Mouse (Mus musculus) kidney, postnatal 0 days (tissue): ENCODE data around the gene Ptma. TPM values are rescaled to one million over a fixed set of nuclear protein-coding genes. Genes with fewer than 3 reads are reported as not detected.
A peak's percentile ranks its signal among the peaks of the same experiment; 100 is the strongest.

ENCODE experiments used
- ATAC-seq: fragments of 200-750 bp; cut with Nextera tagmentation; replicated peaks from 2 replicates; pipeline ENCODE4 v1.8.0; 2017; ENCODE audit warnings: low read depth, moderate number of reproducible peaks, moderate TSS enrichment, moderate library complexity; ENCODE audit not compliant: low FRiP score
- DNase-seq: peaks from one replicate; pipeline ENCODE4 v3.0.0-alpha.2; 2016; ENCODE audit warnings: low spot score
- H3K27ac ChIP-seq: fragments of 300-500 bp; sonication (generic); 2 replicates; pipeline ENCODE4 v1.5.1; 2014; ENCODE audit warnings: mild to moderate bottlenecking
- H3K27me3 ChIP-seq: fragments of 300-500 bp; sonication (generic); 2 replicates; pipeline ENCODE4 v1.6.1; 2014; ENCODE audit warnings: low read length, mixed read lengths; ENCODE audit not compliant: insufficient read depth
- H3K36me3 ChIP-seq: fragments of 300-500 bp; sonication (generic); 2 replicates; pipeline ENCODE4 v1.6.1; 2014; ENCODE audit warnings: low read length, mixed read lengths; ENCODE audit not compliant: insufficient read depth
- H3K4me1 ChIP-seq: fragments of 300-500 bp; sonication (generic); replicated peaks from 2 replicates; pipeline ENCODE4 v1.6.1; 2014; ENCODE audit warnings: antibody characterized with exemption, low read length, mixed read lengths; ENCODE audit not compliant: insufficient read depth
- H3K4me2 ChIP-seq: fragments of 300-500 bp; sonication (generic); 2 replicates; pipeline ENCODE4 v1.6.1; 2014; ENCODE audit warnings: mild to moderate bottlenecking, low read length, moderate library complexity, mixed read lengths
- H3K4me3 ChIP-seq: fragments of 300-500 bp; sonication (generic); replicated peaks from 2 replicates; pipeline ENCODE4 v1.5.1; 2014; ENCODE audit warnings: low read depth, low read length
- H3K9ac ChIP-seq: fragments of 300-500 bp; sonication (generic); 2 replicates; pipeline ENCODE4 v1.6.1; 2014; ENCODE audit warnings: low read depth, low read length
- H3K9me3 ChIP-seq: fragments of 300-500 bp; sonication (generic); replicated peaks from 2 replicates; pipeline ENCODE4 v1.6.1; 2016; ENCODE audit warnings: low read length, inconsistent platforms, mixed read lengths
- CTCF ChIP-seq: IDR thresholded peaks from 2 replicates; pipeline ENCODE4 v1.5.1; 2016; ENCODE audit warnings: antibody characterized with exemption, low read depth, mild to moderate bottlenecking, moderate library complexity
- WGBS: fragments of 180-500 bp; shearing (Covaris S2); extraction: QIAGEN DNeasy Blood & Tissue Kit; methylation state at CpG from one replicate; pipeline ENCODE4 v1.1.7; 2014; 5-methylcytosine and 5-hydroxymethylcytosine counted together
- polyA plus RNA-seq: library from polyadenylated mRNA; unstranded; fragments of >200 nt; fragmentation: Nextera tagmentation; extraction: Ambion mirVana; gene quantifications from 2 replicates; pipeline ENCODE4 v1.2.1, GENCODE M21; 2015

Gene Ptma
- polyA plus RNA-seq, 1 experiment from 2014 or later = 2,429 TPM

GRCm38 (mm10) chr1:86520361-86520760 is 6.2 kb upstream of the Ptma start:
- no peaks in the 10 kb centered on the region for H3K9me3 ChIP-seq
- no peak overlapping the region for H3K9ac ChIP-seq
- no peaks in the 10 kb centered on the region for H3K36me3 ChIP-seq
- DNase-seq (peak; percentile 59), ATAC-seq (no peak)
- no peaks in the 10 kb centered on the region for H3K27me3 ChIP-seq
- no peak overlapping the region for H3K4me3 ChIP-seq
- WGBS = 40% methylated on average over 7 of the region's 7 CpGs
- TF ChIP-seq CTCF = peak; percentile 74
- no peak overlapping the region for H3K27ac ChIP-seq
- H3K4me2 ChIP-seq = no peak overlapping the region
- peaks cover 11% of the 10 kb centered on the region; the same call in 1 of the 2 replicates for H3K4me1 ChIP-seq

DNA sequence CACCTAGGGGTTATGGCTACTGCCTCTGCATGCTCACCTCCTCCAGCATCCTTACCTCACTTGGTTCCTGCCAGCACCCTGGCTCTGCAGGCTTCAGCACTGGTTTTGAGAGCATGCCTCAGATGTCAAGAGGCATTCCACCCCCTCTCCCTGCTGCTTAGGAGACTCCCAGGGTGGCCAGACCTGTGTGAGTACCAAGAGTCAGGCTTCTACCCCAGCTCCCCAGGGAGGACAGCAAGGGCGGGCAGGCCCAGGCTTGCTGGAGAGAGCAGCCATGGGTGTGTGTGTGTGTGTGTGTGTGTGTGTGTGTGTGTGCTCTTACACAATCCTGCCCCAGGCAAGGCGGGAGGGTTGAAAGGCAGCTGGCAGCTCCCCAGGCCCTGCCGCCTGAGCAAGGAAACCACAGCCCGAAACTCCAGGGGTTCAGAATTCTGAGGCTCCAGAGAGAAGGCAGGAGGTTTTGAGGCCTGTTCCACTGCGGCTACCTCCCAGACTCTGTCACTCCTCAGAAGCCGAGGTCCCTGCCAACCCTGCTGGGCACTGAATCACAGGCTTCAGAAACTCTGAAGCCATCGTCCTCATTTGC is 4.1 kb upstream of the Ptma start:
- Histone ChIP-seq H3K4me2 (no peak overlapping the region), H3K36me3 (no peaks in the 10 kb centered on the region), H3K27me3 (no peaks in the 10 kb centered on the region), H3K9ac (no peak overlapping the region), H3K9me3 (no peaks in the 10 kb centered on the region), H3K27ac (peak overlapping the region; percentile 25; the same call in 1 of the 2 replicates), H3K4me3 (no peak overlapping the region), H3K4me1 (peaks cover 7% of the 10 kb centered on the region; the same call in 1 of the 2 replicates)
- 55% methylated on average over 7 of the region's 7 CpGs for WGBS
- no peak for DNase-seq
- ATAC-seq = no peak
- no peak for TF ChIP-seq CTCF

DNA sequence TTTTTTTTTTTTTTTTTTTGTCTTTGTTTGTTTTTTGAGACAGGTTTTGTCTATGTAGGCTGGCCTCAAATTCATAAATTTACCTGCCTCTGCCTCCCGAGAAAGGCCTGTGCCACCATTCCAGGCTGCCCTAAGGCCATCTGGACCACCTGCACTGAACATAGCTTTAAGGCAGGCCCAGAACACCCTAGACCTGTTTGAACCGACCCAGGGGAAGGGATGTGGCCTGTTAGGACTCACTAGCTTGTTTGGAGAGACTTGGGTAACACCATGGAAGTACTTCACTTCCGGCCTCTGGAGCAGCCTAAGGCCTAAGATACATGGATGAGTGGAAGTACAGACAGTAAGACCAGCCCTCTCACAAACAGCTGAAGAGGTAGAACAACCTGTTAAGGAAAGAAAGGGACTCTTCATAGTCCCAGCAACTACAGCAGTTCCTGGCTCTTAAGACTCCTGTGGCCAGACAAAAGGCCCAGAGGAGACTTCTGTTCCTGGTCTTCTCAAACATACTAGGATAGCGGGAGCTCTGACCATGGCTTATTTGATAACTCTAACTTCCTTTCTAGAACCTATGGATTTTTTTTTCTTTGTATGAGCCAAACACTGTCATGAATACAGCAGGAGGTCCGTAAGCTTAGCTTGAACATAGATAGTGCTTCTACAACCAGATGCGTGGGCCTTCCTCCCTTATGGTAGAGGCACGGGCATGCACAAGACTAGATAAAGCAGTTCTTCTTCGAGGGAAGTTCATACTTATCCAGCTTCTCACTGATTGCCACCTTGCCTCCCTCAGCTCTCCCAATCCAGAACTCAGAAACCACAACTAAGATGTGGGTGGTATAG is 2.5 kb upstream of the Ptma start:
- H3K4me3 ChIP-seq = no peak overlapping the region
- 86% methylated on average over 8 of the region's 8 CpGs for WGBS
- peak overlapping the region; percentile 83 for H3K4me2 ChIP-seq

GRCm38 (mm10) chr1:86524619-86525498 is 1.7 kb upstream of the Ptma start:
- under 1% methylated on average over 53 of the region's 53 CpGs for WGBS
- TF ChIP-seq CTCF = peak; percentile 95
- ATAC-seq (peak; percentile 77), DNase-seq (peak; percentile 99)
- H3K4me2 ChIP-seq = peak overlapping the region; percentile 83
- H3K27ac ChIP-seq = peak overlapping the region; percentile 100
- peak overlapping the region; percentile 89 for H3K4me3 ChIP-seq
- peak overlapping the region; percentile 92 for H3K9ac ChIP-seq
- H3K36me3 ChIP-seq = peaks cover 5% of the 10 kb centered on the region
- H3K4me1 ChIP-seq = peaks cover 14% of the 10 kb centered on the region
- H3K9me3 ChIP-seq = no peaks in the 10 kb centered on the region
- no peaks in the 10 kb centered on the region for H3K27me3 ChIP-seq

More for the DNA sequence above, 2.5 kb upstream of the Ptma start:
- H3K27me3 ChIP-seq = no peaks in the 10 kb centered on the region
- peaks cover 7% of the 10 kb centered on the region for H3K4me1 ChIP-seq
- TF ChIP-seq CTCF = no peak
- no peaks in the 10 kb centered on the region for H3K9me3 ChIP-seq
- H3K36me3 ChIP-seq = no peaks in the 10 kb centered on the region; the same call in 1 of the 2 replicates
- 0 out of 2 replicates have a peak overlapping the region, but pooled peaks have one; percentile 100 for H3K27ac ChIP-seq
- peak overlapping the region; percentile 67; the same call in 1 of the 2 replicates for H3K9ac ChIP-seq
- no peak for DNase-seq
- ATAC-seq = no peak

- no peaks in the 10 kb centered on the region for H3K27me3 ChIP-seq
- H3K36me3 ChIP-seq = peaks cover 6% of the 10 kb centered on the region
- WGBS = under 1% methylated on average over 42 of the region's 44 CpGs
- TF ChIP-seq CTCF = no peak
- peak; percentile 81 for DNase-seq
- no peaks in the 10 kb centered on the region for H3K9me3 ChIP-seq
- ATAC-seq = peak; percentile 16
- peak overlapping the region; percentile 89 for H3K4me3 ChIP-seq
- H3K4me1 ChIP-seq = peaks cover 14% of the 10 kb centered on the region
- peak overlapping the region; percentile 100 for H3K27ac ChIP-seq
- peak overlapping the region; percentile 92 for H3K9ac ChIP-seq
- peak overlapping the region; percentile 83 for H3K4me2 ChIP-seq
Measured at GRCm38 (mm10) chr1:86525499-86526115, 919 bp upstream of the Ptma start.
